Mouse (Mus musculus): ENCODE measurements at regions not wholly inside any gene's neighbourhood (a gene's known extent, or its start where the extent isn't known, plus 50 kb on each side); places are given as distances from the start of the nearest gene placed in this dataset.

- Histone ChIP-seq H3K4me3 (no peak overlapping the region), H3K27me3 (ENCODE audit: control insufficient read depth, insufficient read depth, insufficient read length) (no peaks in the 10 kb centered on the region), H3K36me3 (ENCODE audit: control insufficient read depth, insufficient read depth) (no peaks in the 10 kb centered on the region), H3ac (ENCODE audit: control insufficient read depth, insufficient read length) (no peak overlapping the region), H3K4me2 (ENCODE audit: low read depth) (no peak overlapping the region), H3K79me2 (ENCODE audit: control insufficient read depth, insufficient read depth) (no peaks in the 10 kb centered on the region)
- TF ChIP-seq POLR2AphosphoS2 (IDR thresholded peaks at IDR 0.05; ENCODE audit: insufficient read length, low read depth): no peak
- no peak for TF ChIP-seq POLR2A (IDR thresholded peaks at IDR 0.05; ENCODE audit: insufficient read length, low read depth)
- TF ChIP-seq MAX (IDR thresholded peaks at IDR 0.05; ENCODE audit: low read depth): no peak
- TF ChIP-seq E2F4 (IDR thresholded peaks at IDR 0.05; ENCODE audit: insufficient read depth): no peak
- no peak for TF ChIP-seq TCF3 (IDR thresholded peaks at IDR 0.05; ENCODE audit: insufficient read length, low read depth)
- TF ChIP-seq USF1 (IDR thresholded peaks at IDR 0.05; ENCODE audit: low read depth): no peak
- no peak for TF ChIP-seq CEBPB (IDR thresholded peaks at IDR 0.05; ENCODE audit: insufficient read depth, poor library complexity, severe bottlenecking)
- TF ChIP-seq TCF12 (IDR thresholded peaks at IDR 0.05; ENCODE audit: insufficient read depth, poor library complexity, severe bottlenecking): no peak
- TF ChIP-seq REST (IDR thresholded peaks at IDR 0.05; ENCODE audit: insufficient read depth, insufficient read length): no peak
- TF ChIP-seq MYOD1 (IDR thresholded peaks at IDR 0.05; ENCODE audit: control insufficient read depth in 1 of 3, insufficient read length in 2 of 3, low read depth in 2 of 3): no peak
- TF ChIP-seq MYOG (IDR thresholded peaks at IDR 0.05; ENCODE audit: control insufficient read depth in 1 of 3, insufficient read depth in 1 of 3, insufficient read length in 2 of 3, low read depth in 2 of 3): no peak
- no peak for TF ChIP-seq SRF (IDR thresholded peaks at IDR 0.05; ENCODE audit: control insufficient read depth, insufficient read length, low read depth)
Observed at GRCm38 (mm10) chr9:91459921-91460320, 94.3 kb upstream of the Zic1 start.

GRCm38 (mm10) chr9:91456843-91457242 is 91.2 kb upstream of the Zic1 start:
- Histone ChIP-seq H3K4me2 (ENCODE audit: low read depth) (no peak overlapping the region), H3K79me2 (ENCODE audit: control insufficient read depth, insufficient read depth) (no peaks in the 10 kb centered on the region), H3ac (ENCODE audit: control insufficient read depth, insufficient read length) (no peak overlapping the region), H3K36me3 (ENCODE audit: control insufficient read depth, insufficient read depth) (no peaks in the 10 kb centered on the region), H3K4me3 (no peak overlapping the region), H3K27me3 (ENCODE audit: control insufficient read depth, insufficient read depth, insufficient read length) (no peaks in the 10 kb centered on the region)
- TF ChIP-seq POLR2A (IDR thresholded peaks at IDR 0.05; ENCODE audit: insufficient read length, low read depth) (no peak), E2F4 (IDR thresholded peaks at IDR 0.05; ENCODE audit: insufficient read depth) (no peak), TCF3 (IDR thresholded peaks at IDR 0.05; ENCODE audit: insufficient read length, low read depth) (no peak), TCF12 (IDR thresholded peaks at IDR 0.05; ENCODE audit: insufficient read depth, poor library complexity, severe bottlenecking) (no peak), USF1 (IDR thresholded peaks at IDR 0.05; ENCODE audit: low read depth) (no peak), CEBPB (IDR thresholded peaks at IDR 0.05; ENCODE audit: insufficient read depth, poor library complexity, severe bottlenecking) (no peak), MAX (IDR thresholded peaks at IDR 0.05; ENCODE audit: low read depth) (no peak), REST (IDR thresholded peaks at IDR 0.05; ENCODE audit: insufficient read depth, insufficient read length) (no peak), POLR2AphosphoS2 (IDR thresholded peaks at IDR 0.05; ENCODE audit: insufficient read length, low read depth) (no peak), MYOD1 (IDR thresholded peaks at IDR 0.05; ENCODE audit: control insufficient read depth in 1 of 3, insufficient read length in 2 of 3, low read depth in 2 of 3) (no peak), SRF (IDR thresholded peaks at IDR 0.05; ENCODE audit: control insufficient read depth, insufficient read length, low read depth) (no peak), MYOG (IDR thresholded peaks at IDR 0.05; ENCODE audit: control insufficient read depth in 1 of 3, insufficient read depth in 1 of 3, insufficient read length in 2 of 3, low read depth in 2 of 3) (no peak)

DNA sequence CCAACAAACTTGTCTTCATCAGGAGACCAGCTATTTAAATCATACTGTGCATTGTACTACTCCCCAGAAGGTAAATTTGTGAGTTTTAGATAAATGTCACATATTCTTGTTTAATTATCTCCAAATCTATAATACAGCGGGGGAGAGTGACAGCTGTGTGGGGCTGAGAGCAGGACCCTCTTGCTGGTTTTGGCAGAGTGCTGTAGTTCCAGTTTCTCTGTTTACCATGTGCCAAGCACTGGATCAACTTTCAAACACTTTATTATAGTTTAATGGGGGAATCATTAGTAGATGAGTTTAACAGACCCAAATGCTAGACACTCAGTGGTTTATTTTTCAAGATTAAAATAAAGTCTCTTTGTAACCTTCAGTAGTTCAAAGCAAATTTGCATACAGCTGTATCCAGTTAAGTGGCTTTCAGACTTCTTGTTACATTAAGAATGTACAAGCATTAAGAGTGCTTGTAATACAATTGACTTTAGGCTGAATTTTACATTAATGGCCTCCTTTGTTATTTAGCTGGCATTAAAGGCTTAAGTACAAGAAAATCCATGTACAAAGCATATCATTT is 90.7 kb upstream of the Zic1 start:
- no peak overlapping the region for H3K4me2 ChIP-seq (ENCODE audit: low read depth)
- no peak for TF ChIP-seq E2F4 (IDR thresholded peaks at IDR 0.05; ENCODE audit: insufficient read depth)
- TF ChIP-seq USF1 (IDR thresholded peaks at IDR 0.05; ENCODE audit: low read depth): no peak
- no peak for TF ChIP-seq POLR2AphosphoS2 (IDR thresholded peaks at IDR 0.05; ENCODE audit: insufficient read length, low read depth)
- no peak for TF ChIP-seq TCF12 (IDR thresholded peaks at IDR 0.05; ENCODE audit: insufficient read depth, poor library complexity, severe bottlenecking)
- TF ChIP-seq TCF3 (IDR thresholded peaks at IDR 0.05; ENCODE audit: insufficient read length, low read depth): no peak
- no peak for TF ChIP-seq MYOD1 (IDR thresholded peaks at IDR 0.05; ENCODE audit: control insufficient read depth in 1 of 3, insufficient read length in 2 of 3, low read depth in 2 of 3)
- H3ac ChIP-seq (ENCODE audit: control insufficient read depth, insufficient read length): no peak overlapping the region
- no peak overlapping the region for H3K4me3 ChIP-seq
- H3K79me2 ChIP-seq (ENCODE audit: control insufficient read depth, insufficient read depth): no peaks in the 10 kb centered on the region
- H3K27me3 ChIP-seq (ENCODE audit: control insufficient read depth, insufficient read depth, insufficient read length): no peaks in the 10 kb centered on the region
- H3K36me3 ChIP-seq (ENCODE audit: control insufficient read depth, insufficient read depth): no peaks in the 10 kb centered on the region

GRCm38 (mm10) chr9:91439106-91439505 is 73.5 kb upstream of the Zic1 start:
- H3K79me2 ChIP-seq (ENCODE audit: control insufficient read depth, insufficient read depth): no peaks in the 10 kb centered on the region
- no peak overlapping the region for H3K4me2 ChIP-seq (ENCODE audit: low read depth)
- TF ChIP-seq MYOD1 (IDR thresholded peaks at IDR 0.05; ENCODE audit: control insufficient read depth in 1 of 3, insufficient read length in 2 of 3, low read depth in 2 of 3) (no peak), REST (IDR thresholded peaks at IDR 0.05; ENCODE audit: insufficient read depth, insufficient read length) (no peak), MYOG (IDR thresholded peaks at IDR 0.05; ENCODE audit: control insufficient read depth in 1 of 3, insufficient read depth in 1 of 3, insufficient read length in 2 of 3, low read depth in 2 of 3) (no peak), TCF3 (IDR thresholded peaks at IDR 0.05; ENCODE audit: insufficient read length, low read depth) (no peak), POLR2AphosphoS2 (IDR thresholded peaks at IDR 0.05; ENCODE audit: insufficient read length, low read depth) (no peak), SRF (IDR thresholded peaks at IDR 0.05; ENCODE audit: control insufficient read depth, insufficient read length, low read depth) (no peak), TCF12 (IDR thresholded peaks at IDR 0.05; ENCODE audit: insufficient read depth, poor library complexity, severe bottlenecking) (no peak), POLR2A (IDR thresholded peaks at IDR 0.05; ENCODE audit: insufficient read length, low read depth) (no peak)
- H3ac ChIP-seq (ENCODE audit: control insufficient read depth, insufficient read length): no peak overlapping the region
- no peaks in the 10 kb centered on the region for H3K27me3 ChIP-seq (ENCODE audit: control insufficient read depth, insufficient read depth, insufficient read length)
- H3K36me3 ChIP-seq (ENCODE audit: control insufficient read depth, insufficient read depth): no peaks in the 10 kb centered on the region
- H3K4me3 ChIP-seq: no peak overlapping the region
